Mouse (Mus musculus): Measurements from ENCODE around the gene Zdhhc21. TPM values are rescaled to one million over a fixed set of nuclear protein-coding genes. Genes with fewer than 3 reads are reported as not detected.

Zdhhc21 gene
- polyA plus RNA-seq, 1 experiment: 7.4 TPM

GRCm38 (mm10) chr4:82867731-82868445 is 8.1 kb upstream of the Zdhhc21 start:
- WGBS: 79% methylated on average over 5 of the region's 5 CpGs
- Histone ChIP-seq H3K36me3 (ENCODE audit: control insufficient read depth, insufficient read depth, low read length) (no peaks in the 10 kb centered on the region), H3K4me3 (ENCODE audit: control insufficient read depth, insufficient read depth, low read length) (no peak overlapping the region), H3K27me3 (ENCODE audit: control insufficient read depth, insufficient read depth, low read length) (no peaks in the 10 kb centered on the region), H3K4me1 (replicated peaks; ENCODE audit: control insufficient read depth, insufficient read depth, low read length) (no peaks in the 10 kb centered on the region), H3K27ac (ENCODE audit: control insufficient read depth, insufficient read depth, low read length) (no peak overlapping the region)
- no peak for DNase-seq
- no peak for TF ChIP-seq POLR2A (IDR thresholded peaks at IDR 0.05; ENCODE audit: control insufficient read depth, extremely low read depth, insufficient read depth, low read length, poor library complexity)
- no peak for TF ChIP-seq CTCF (IDR thresholded peaks at IDR 0.05; ENCODE audit: borderline replicate concordance, control insufficient read depth, extremely low read depth, insufficient read depth, low read length, poor library complexity)

DNA sequence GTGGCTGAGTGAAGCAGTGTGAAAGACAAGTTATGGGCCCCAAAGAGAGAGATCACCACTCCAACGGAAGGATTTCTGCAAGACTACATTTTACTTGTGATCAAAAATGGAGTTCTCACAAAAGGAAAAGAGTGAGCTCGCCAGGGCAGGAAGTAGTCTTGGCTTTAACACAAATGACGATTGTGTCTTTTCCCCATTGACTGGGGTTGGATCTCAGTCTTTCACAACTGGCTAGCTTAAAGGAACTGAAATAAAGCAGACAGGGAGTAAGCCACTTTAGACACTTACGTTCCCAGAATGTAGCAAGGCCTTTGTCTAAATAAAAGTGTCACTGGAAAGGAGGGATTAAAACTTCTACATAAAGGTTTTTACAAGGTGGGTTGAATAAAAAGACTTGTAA is 7.4 kb upstream of the Zdhhc21 start:
- Histone ChIP-seq H3K27me3 (ENCODE audit: control insufficient read depth, insufficient read depth, low read length) (no peaks in the 10 kb centered on the region), H3K27ac (ENCODE audit: control insufficient read depth, insufficient read depth, low read length) (no peak overlapping the region), H3K36me3 (ENCODE audit: control insufficient read depth, insufficient read depth, low read length) (no peaks in the 10 kb centered on the region), H3K4me3 (ENCODE audit: control insufficient read depth, insufficient read depth, low read length) (no peak overlapping the region), H3K4me1 (replicated peaks; ENCODE audit: control insufficient read depth, insufficient read depth, low read length) (no peaks in the 10 kb centered on the region)
- no peak for DNase-seq
- TF ChIP-seq CTCF (IDR thresholded peaks at IDR 0.05; ENCODE audit: borderline replicate concordance, control insufficient read depth, extremely low read depth, insufficient read depth, low read length, poor library complexity) (no peak), POLR2A (IDR thresholded peaks at IDR 0.05; ENCODE audit: control insufficient read depth, extremely low read depth, insufficient read depth, low read length, poor library complexity) (no peak)
- WGBS: 72% methylated on average over 4 of the region's 4 CpGs

DNA sequence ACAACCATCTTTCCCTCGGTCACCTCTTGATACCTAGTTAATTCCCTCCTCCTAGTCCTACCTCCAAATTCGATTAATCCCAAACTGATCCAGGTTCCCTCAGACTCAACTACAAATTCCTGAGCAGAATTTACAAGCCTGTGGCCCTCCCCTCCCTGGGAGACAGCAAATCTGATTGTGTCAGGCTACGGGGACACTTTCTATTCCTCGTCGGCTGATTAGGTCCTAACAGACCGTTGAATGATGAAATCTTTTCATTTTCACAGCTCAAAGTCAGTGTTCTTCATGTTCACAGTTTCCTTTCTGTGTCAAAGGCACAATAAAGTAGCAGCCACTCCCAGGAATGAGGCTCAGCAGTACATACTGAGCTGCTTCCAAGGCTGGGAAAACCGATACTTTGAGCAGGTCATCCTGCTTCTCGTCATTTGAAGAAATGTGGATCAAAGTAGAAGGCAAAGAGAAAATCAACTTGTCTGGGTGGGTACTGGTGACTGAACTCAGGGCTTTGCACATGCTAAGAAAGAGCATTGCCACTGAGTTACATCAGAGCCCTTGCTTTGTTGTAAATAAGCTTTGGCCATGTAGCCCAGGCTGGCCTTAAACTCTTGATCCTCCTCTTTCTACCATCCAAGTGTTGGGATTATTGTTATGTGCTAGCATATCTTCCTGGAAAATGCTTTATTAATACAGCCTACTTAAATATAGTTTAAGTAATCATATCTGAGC is 5.4 kb upstream of the Zdhhc21 start:
- Histone ChIP-seq H3K36me3 (ENCODE audit: control insufficient read depth, insufficient read depth, low read length) (no peaks in the 10 kb centered on the region), H3K27me3 (ENCODE audit: control insufficient read depth, insufficient read depth, low read length) (no peaks in the 10 kb centered on the region), H3K4me3 (ENCODE audit: control insufficient read depth, insufficient read depth, low read length) (no peak overlapping the region), H3K27ac (ENCODE audit: control insufficient read depth, insufficient read depth, low read length) (no peak overlapping the region), H3K4me1 (replicated peaks; ENCODE audit: control insufficient read depth, insufficient read depth, low read length) (no peaks in the 10 kb centered on the region)
- TF ChIP-seq POLR2A (IDR thresholded peaks at IDR 0.05; ENCODE audit: control insufficient read depth, extremely low read depth, insufficient read depth, low read length, poor library complexity) (no peak), CTCF (IDR thresholded peaks at IDR 0.05; ENCODE audit: borderline replicate concordance, control insufficient read depth, extremely low read depth, insufficient read depth, low read length, poor library complexity) (no peak)
- 94% methylated on average over 8 of the region's 8 CpGs for WGBS
- no peak for DNase-seq

DNA sequence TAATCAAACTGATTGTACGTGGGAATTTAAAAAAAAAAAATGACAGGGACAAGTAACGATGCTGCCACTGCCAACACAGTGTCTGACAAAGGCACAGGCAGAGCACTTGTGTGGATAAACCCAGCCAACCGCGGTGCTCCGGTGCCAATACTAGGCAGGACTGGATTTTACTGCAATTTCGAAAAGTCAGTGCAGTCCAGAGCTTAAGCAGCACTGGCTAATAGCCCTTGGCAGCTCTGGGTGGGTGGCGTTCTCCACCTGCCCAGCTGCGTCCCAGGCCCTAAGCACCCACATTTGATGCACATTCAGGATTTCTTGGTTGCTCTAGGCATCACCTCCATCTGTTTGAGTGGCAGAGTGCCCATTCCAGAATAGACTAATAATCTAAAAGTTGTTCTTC is 3.6 kb upstream of the Zdhhc21 start:
- Histone ChIP-seq H3K27ac (ENCODE audit: control insufficient read depth, insufficient read depth, low read length) (no peak overlapping the region), H3K4me1 (replicated peaks; ENCODE audit: control insufficient read depth, insufficient read depth, low read length) (peaks cover 4% of the 10 kb centered on the region; the same call in 1 of the 2 replicates), H3K27me3 (ENCODE audit: control insufficient read depth, insufficient read depth, low read length) (no peaks in the 10 kb centered on the region), H3K36me3 (ENCODE audit: control insufficient read depth, insufficient read depth, low read length) (no peaks in the 10 kb centered on the region), H3K4me3 (ENCODE audit: control insufficient read depth, insufficient read depth, low read length) (no peak overlapping the region)
- 95% methylated on average over 8 of the region's 8 CpGs for WGBS
- no peak for TF ChIP-seq POLR2A (IDR thresholded peaks at IDR 0.05; ENCODE audit: control insufficient read depth, extremely low read depth, insufficient read depth, low read length, poor library complexity)
- TF ChIP-seq CTCF (IDR thresholded peaks at IDR 0.05; ENCODE audit: borderline replicate concordance, control insufficient read depth, extremely low read depth, insufficient read depth, low read length, poor library complexity): no peak
- no peak for DNase-seq

DNA sequence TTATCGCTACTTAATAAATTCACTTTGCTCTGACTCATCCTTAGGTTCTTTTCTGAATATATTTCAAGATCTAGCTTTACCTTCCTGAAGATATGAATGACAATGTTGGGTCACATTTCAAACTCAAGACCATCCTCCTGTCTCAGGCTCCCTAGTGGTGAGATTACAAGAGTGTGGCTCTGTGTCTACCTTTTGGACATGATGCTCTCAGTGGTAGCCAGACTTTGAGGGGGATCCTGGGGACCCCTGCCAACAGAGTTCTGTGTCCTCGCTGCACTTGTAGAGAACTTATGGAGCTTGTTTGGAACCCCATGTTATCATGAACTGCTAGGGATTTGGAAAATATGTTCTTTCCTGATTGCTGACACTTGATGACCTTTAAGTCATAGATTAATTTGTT is 1.7 kb upstream of the Zdhhc21 start:
- Histone ChIP-seq H3K27me3 (ENCODE audit: control insufficient read depth, insufficient read depth, low read length) (no peaks in the 10 kb centered on the region), H3K4me3 (ENCODE audit: control insufficient read depth, insufficient read depth, low read length) (no peak overlapping the region), H3K36me3 (ENCODE audit: control insufficient read depth, insufficient read depth, low read length) (no peaks in the 10 kb centered on the region), H3K4me1 (replicated peaks; ENCODE audit: control insufficient read depth, insufficient read depth, low read length) (peaks cover 4% of the 10 kb centered on the region; the same call in 1 of the 2 replicates), H3K27ac (ENCODE audit: control insufficient read depth, insufficient read depth, low read length) (no peak overlapping the region)
- 100% methylated on average over 2 of the region's 2 CpGs for WGBS
- TF ChIP-seq POLR2A (IDR thresholded peaks at IDR 0.05; ENCODE audit: control insufficient read depth, extremely low read depth, insufficient read depth, low read length, poor library complexity): no peak
- TF ChIP-seq CTCF (IDR thresholded peaks at IDR 0.05; ENCODE audit: borderline replicate concordance, control insufficient read depth, extremely low read depth, insufficient read depth, low read length, poor library complexity): no peak
- DNase-seq: no peak

- TF ChIP-seq POLR2A (IDR thresholded peaks at IDR 0.05; ENCODE audit: control insufficient read depth, extremely low read depth, insufficient read depth, low read length, poor library complexity) (no peak), CTCF (IDR thresholded peaks at IDR 0.05; ENCODE audit: borderline replicate concordance, control insufficient read depth, extremely low read depth, insufficient read depth, low read length, poor library complexity) (no peak)
- peaks cover 4% of the 10 kb centered on the region; the same call in 1 of the 2 replicates for H3K4me1 ChIP-seq (replicated peaks; ENCODE audit: control insufficient read depth, insufficient read depth, low read length)
- no peak overlapping the region for H3K27ac ChIP-seq (ENCODE audit: control insufficient read depth, insufficient read depth, low read length)
- WGBS: 91% methylated on average over 3 of the region's 3 CpGs
- H3K4me3 ChIP-seq (ENCODE audit: control insufficient read depth, insufficient read depth, low read length): no peak overlapping the region
- H3K36me3 ChIP-seq (ENCODE audit: control insufficient read depth, insufficient read depth, low read length): no peaks in the 10 kb centered on the region
- H3K27me3 ChIP-seq (ENCODE audit: control insufficient read depth, insufficient read depth, low read length): no peaks in the 10 kb centered on the region
- no peak for DNase-seq
These were observed 808 bp upstream of the Zdhhc21 start for GRCm38 (mm10) chr4:82860566-82860965.
